Mouse (Mus musculus) myocyte (in vitro differentiated cells): ENCODE measurements around the gene Anapc13. TPM values are rescaled to one million over a fixed set of nuclear protein-coding genes. Genes with fewer than 3 reads are reported as not detected.

ENCODE experiments used
- H3K27me3 ChIP-seq: one replicate; pipeline ENCODE4 v1.6.1; 2011; ENCODE audit not compliant: control insufficient read depth, insufficient read depth, insufficient read length
- H3K36me3 ChIP-seq: one replicate; pipeline ENCODE4 v1.6.1; 2011; ENCODE audit not compliant: control insufficient read depth, insufficient read depth
- H3K4me2 ChIP-seq: one replicate; pipeline ENCODE4 v1.6.1; 2011; ENCODE audit warnings: low read depth, control low read depth
- H3K4me3 ChIP-seq: one replicate; pipeline ENCODE4 v1.5.1; 2011; ENCODE audit warnings: mild to moderate bottlenecking, control low read depth, moderate library complexity
- H3K79me2 ChIP-seq: one replicate; pipeline ENCODE4 v1.6.1; 2011; ENCODE audit not compliant: control insufficient read depth, insufficient read depth
- H3ac ChIP-seq: one replicate; pipeline ENCODE4 v1.6.1; 2011; ENCODE audit not compliant: control insufficient read depth, insufficient read length
- CEBPB ChIP-seq: IDR thresholded peaks from 2 replicates; pipeline ENCODE4 v1.6.1; 2011; ENCODE audit warnings: mild to moderate bottlenecking, moderate library complexity; ENCODE audit not compliant: poor library complexity, insufficient read depth, severe bottlenecking
- E2F4 ChIP-seq: IDR thresholded peaks from one replicate; pipeline ENCODE4 v1.6.1; 2011; ENCODE audit warnings: mild to moderate bottlenecking, control low read depth, moderate library complexity; ENCODE audit not compliant: insufficient read depth
- MAX ChIP-seq: IDR thresholded peaks from one replicate; pipeline ENCODE4 v1.6.1; 2011; ENCODE audit warnings: low read depth, mild to moderate bottlenecking, control low read depth
- MYOD1 ChIP-seq, 3 experiments: IDR thresholded peaks; one replicate each; pipeline ENCODE4 v1.6.1; 2011; ENCODE audit warnings: control low read depth in 2 of 3, low read depth in 2 of 3, mild to moderate bottlenecking in 2 of 3, moderate library complexity in 1 of 3; ENCODE audit not compliant: insufficient read length in 2 of 3, control insufficient read depth in 1 of 3
- MYOG ChIP-seq, 3 experiments: IDR thresholded peaks; one replicate each; pipeline ENCODE4 v1.6.1; 2011; ENCODE audit warnings: control low read depth in 2 of 3, low read depth in 2 of 3, mild to moderate bottlenecking in 2 of 3; ENCODE audit not compliant: insufficient read length in 2 of 3, control insufficient read depth in 1 of 3, insufficient read depth in 1 of 3
- POLR2A ChIP-seq: IDR thresholded peaks from one replicate; pipeline ENCODE4 v1.6.1; 2011; ENCODE audit warnings: low read depth, mild to moderate bottlenecking, control low read depth, moderate library complexity; ENCODE audit not compliant: insufficient read length
- POLR2AphosphoS2 ChIP-seq: IDR thresholded peaks from one replicate; pipeline ENCODE4 v1.6.1; 2011; ENCODE audit warnings: low read depth, control low read depth; ENCODE audit not compliant: insufficient read length
- REST ChIP-seq: IDR thresholded peaks from one replicate; pipeline ENCODE4 v1.6.1; 2011; ENCODE audit warnings: mild to moderate bottlenecking, control low read depth, moderate library complexity; ENCODE audit not compliant: insufficient read depth, insufficient read length
- SRF ChIP-seq: IDR thresholded peaks from one replicate; pipeline ENCODE4 v1.6.1; 2011; ENCODE audit warnings: low read depth; ENCODE audit not compliant: control insufficient read depth, insufficient read length
- TCF12 ChIP-seq: IDR thresholded peaks from one replicate; pipeline ENCODE4 v1.6.1; 2011; ENCODE audit warnings: mild to moderate bottlenecking, control low read depth; ENCODE audit not compliant: poor library complexity, insufficient read depth, severe bottlenecking
- TCF3 ChIP-seq: IDR thresholded peaks from one replicate; pipeline ENCODE4 v1.6.1; 2011; ENCODE audit warnings: low read depth, control low read depth; ENCODE audit not compliant: insufficient read length
- USF1 ChIP-seq: IDR thresholded peaks from one replicate; pipeline ENCODE4 v1.6.1; 2011; ENCODE audit warnings: low read depth, mild to moderate bottlenecking, control low read depth, moderate library complexity
- polyA plus RNA-seq: library from polyadenylated mRNA; unstranded; fragments of >200 nt; fragmentation: generic; extraction: Trizol; gene quantifications from one replicate; pipeline ENCODE4 v1.2.1, GENCODE M21; 2012; ENCODE audit warnings: missing spikeins

Gene Anapc13
- polyA plus RNA-seq, 1 experiment = 144 TPM

DNA sequence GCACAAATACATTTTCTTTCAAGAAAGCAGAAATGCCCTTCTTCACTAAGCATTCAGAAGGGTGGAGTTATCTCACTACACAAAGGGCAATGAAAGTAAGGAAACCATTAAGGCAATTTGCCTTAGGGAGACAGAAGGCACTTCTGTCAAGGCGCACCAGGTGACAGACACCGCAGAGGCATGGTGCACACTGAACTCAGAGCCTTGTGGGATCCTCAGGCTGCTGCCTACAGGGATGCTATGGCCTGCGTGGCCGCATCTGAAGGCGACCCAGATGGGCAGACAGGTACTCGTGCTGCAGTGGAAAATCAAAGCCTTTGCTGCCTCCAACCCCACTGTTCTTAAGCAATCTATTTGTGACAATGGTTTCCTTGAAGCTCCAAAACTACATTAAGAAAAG, 20.9 kb upstream of the Anapc13 start:
- peaks cover 18% of the 10 kb centered on the region for H3K36me3 ChIP-seq
- no peak overlapping the region for H3ac ChIP-seq
- H3K79me2 ChIP-seq = no peaks in the 10 kb centered on the region
- no peak overlapping the region for H3K4me3 ChIP-seq
- no peak overlapping the region for H3K4me2 ChIP-seq
- no peaks in the 10 kb centered on the region for H3K27me3 ChIP-seq
- no peak for TF ChIP-seq TCF3
- no peak for TF ChIP-seq POLR2A
- TF ChIP-seq SRF = no peak
- no peak for TF ChIP-seq USF1
- TF ChIP-seq TCF12 = no peak
- TF ChIP-seq POLR2AphosphoS2 = no peak
- TF ChIP-seq MAX = no peak
- TF ChIP-seq E2F4 = no peak
- TF ChIP-seq CEBPB = no peak
- TF ChIP-seq REST = no peak
- TF ChIP-seq MYOG (IDR thresholded peaks at IDR 0.05; ENCODE audit: control insufficient read depth in 1 of 3, insufficient read depth in 1 of 3, insufficient read length in 2 of 3, low read depth in 2 of 3) = no peak
- TF ChIP-seq MYOD1 (IDR thresholded peaks at IDR 0.05; ENCODE audit: control insufficient read depth in 1 of 3, insufficient read length in 2 of 3, low read depth in 2 of 3) = no peak

GRCm38 (mm10) chr9:102607471-102607870, 18.6 kb upstream of the Anapc13 start:
- no peaks in the 10 kb centered on the region for H3K27me3 ChIP-seq
- no peaks in the 10 kb centered on the region for H3K79me2 ChIP-seq
- no peak overlapping the region for H3K4me2 ChIP-seq
- H3K36me3 ChIP-seq = peaks cover 10% of the 10 kb centered on the region
- H3ac ChIP-seq = no peak overlapping the region
- H3K4me3 ChIP-seq = no peak overlapping the region
- TF ChIP-seq MYOG (IDR thresholded peaks at IDR 0.05; ENCODE audit: control insufficient read depth in 1 of 3, insufficient read depth in 1 of 3, insufficient read length in 2 of 3, low read depth in 2 of 3) (no peak), MYOD1 (IDR thresholded peaks at IDR 0.05; ENCODE audit: control insufficient read depth in 1 of 3, insufficient read length in 2 of 3, low read depth in 2 of 3) (no peak), REST (no peak), CEBPB (no peak), POLR2AphosphoS2 (no peak), TCF12 (no peak), SRF (no peak), POLR2A (no peak), USF1 (no peak), E2F4 (no peak)

DNA sequence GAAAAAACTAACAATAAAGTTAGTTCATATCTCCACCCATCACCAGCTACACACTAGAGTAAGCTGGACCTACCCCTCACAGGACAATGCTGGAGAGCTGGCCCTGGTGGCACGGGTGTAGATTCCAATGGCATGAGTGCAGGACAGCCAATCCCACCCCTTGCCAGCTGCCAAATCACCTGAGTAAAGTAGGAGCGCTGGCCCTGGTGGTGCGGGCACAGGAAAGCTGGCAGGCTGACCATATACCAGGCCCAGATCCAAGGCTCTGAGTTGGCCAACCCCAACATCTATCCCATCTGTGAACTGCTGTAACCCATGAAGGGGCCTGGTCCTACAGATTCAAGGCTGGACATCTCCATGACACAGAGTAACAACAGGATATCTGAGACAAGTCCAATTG, 16.9 kb upstream of the Anapc13 start:
- peaks cover 9% of the 10 kb centered on the region for H3K36me3 ChIP-seq

DNA sequence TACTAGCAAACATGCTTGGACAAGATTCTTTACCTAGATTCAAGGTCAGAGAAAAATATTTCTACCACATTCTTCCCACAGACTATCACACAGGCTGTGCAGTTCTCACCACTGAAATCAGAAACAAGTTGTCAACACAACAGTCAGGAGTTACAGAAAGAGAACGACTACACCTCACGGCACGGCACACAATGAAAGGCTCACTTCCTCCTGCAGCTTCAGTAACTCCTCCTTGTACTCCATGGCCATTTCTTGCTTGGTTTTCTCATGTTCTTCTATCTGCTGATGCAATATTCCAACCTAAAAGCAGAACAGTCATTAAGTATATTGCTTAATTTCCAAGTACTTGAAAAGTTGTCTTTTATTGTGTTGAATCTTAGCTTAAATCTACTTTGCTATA, 11.0 kb upstream of the Anapc13 start:
- Histone ChIP-seq H3ac (no peak overlapping the region), H3K79me2 (no peaks in the 10 kb centered on the region), H3K4me3 (no peak overlapping the region), H3K27me3 (no peaks in the 10 kb centered on the region), H3K4me2 (no peak overlapping the region), H3K36me3 (peaks cover 7% of the 10 kb centered on the region)
- TF ChIP-seq USF1 (no peak), MAX (no peak), POLR2A (no peak), TCF3 (no peak), E2F4 (no peak), TCF12 (no peak), MYOG (IDR thresholded peaks at IDR 0.05; ENCODE audit: control insufficient read depth in 1 of 3, insufficient read depth in 1 of 3, insufficient read length in 2 of 3, low read depth in 2 of 3) (no peak), POLR2AphosphoS2 (no peak), SRF (no peak), REST (no peak), MYOD1 (IDR thresholded peaks at IDR 0.05; ENCODE audit: control insufficient read depth in 1 of 3, insufficient read length in 2 of 3, low read depth in 2 of 3) (no peak), CEBPB (no peak)

More for the DNA sequence above, 16.9 kb upstream of the Anapc13 start:
- TF ChIP-seq TCF3 (no peak), CEBPB (no peak), E2F4 (no peak), MYOG (IDR thresholded peaks at IDR 0.05; ENCODE audit: control insufficient read depth in 1 of 3, insufficient read depth in 1 of 3, insufficient read length in 2 of 3, low read depth in 2 of 3) (no peak), POLR2AphosphoS2 (no peak), SRF (no peak), MAX (no peak)
- Histone ChIP-seq H3ac (no peak overlapping the region), H3K4me3 (no peak overlapping the region), H3K4me2 (no peak overlapping the region), H3K27me3 (no peaks in the 10 kb centered on the region), H3K79me2 (no peaks in the 10 kb centered on the region)

GRCm38 (mm10) chr9:102616267-102616666, 9.8 kb upstream of the Anapc13 start:
- Histone ChIP-seq H3ac (no peak overlapping the region), H3K79me2 (no peaks in the 10 kb centered on the region), H3K4me2 (no peak overlapping the region), H3K36me3 (peaks cover 4% of the 10 kb centered on the region), H3K27me3 (no peaks in the 10 kb centered on the region), H3K4me3 (no peak overlapping the region)
- TF ChIP-seq CEBPB (no peak), MYOD1 (IDR thresholded peaks at IDR 0.05; ENCODE audit: control insufficient read depth in 1 of 3, insufficient read length in 2 of 3, low read depth in 2 of 3) (no peak), REST (no peak)
